Mouse (Mus musculus): ENCODE measurements around the gene Cdk2. TPM values are rescaled to one million over a fixed set of nuclear protein-coding genes. Genes with fewer than 3 reads are reported as not detected.

Cdk2 gene
- polyA plus RNA-seq, 1 experiment: 4.6 TPM

DNA sequence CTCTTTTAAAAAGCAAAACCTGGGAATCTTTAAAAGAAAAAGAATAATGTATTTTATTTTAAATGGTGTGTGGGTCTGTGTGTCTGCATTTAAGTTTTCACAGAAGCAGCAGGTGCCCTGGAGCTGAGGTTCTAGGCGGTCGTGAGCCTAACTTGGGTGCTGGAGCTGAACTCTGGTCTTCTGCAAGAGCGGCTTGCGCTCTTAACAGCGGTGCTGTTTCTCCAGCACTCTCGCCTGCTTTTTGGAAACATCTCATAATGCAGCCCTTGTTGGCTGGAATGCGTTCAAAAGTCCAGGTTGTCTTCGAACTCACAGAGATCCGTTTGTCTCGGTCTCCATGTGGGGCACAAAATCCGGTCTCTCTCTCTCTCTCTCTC, 474 bp upstream of the Cdk2 start:
- H3K27ac ChIP-seq (ENCODE audit: insufficient read depth, low read length): no peak overlapping the region

DNA sequence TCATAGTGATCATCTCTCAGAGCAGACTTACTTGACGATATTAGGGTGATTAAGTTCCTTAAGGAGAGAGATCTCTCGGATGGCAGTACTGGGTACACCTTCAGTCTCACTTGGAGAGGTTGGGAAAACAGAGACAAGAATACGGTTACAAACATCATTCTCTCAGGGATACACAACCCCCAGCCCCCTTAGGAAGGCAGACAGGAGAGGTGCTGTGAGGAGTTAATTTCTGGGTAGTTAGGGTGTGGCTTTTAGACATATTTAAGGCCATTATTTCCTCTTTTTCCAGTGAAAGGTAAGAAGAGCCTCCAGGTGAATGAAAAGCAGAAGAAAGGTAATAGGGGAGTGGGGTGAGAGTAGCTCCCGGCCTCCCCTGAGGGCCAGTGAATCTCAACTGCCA, 936 bp downstream of the Cdk2 start, which contains the start of gene Pmel:
Gene Pmel (plus strand): TSS at position 301 of the 400 bp plus-strand sequence.
- TF ChIP-seq POLR2A (IDR thresholded peaks at IDR 0.05; ENCODE audit: extremely low read depth, insufficient read depth, low read length): no peak
- no peak for TF ChIP-seq CTCF (IDR thresholded peaks at IDR 0.05; ENCODE audit: extremely low read depth, insufficient read depth, low read length)
- no peaks in the 10 kb centered on the region for H3K4me1 ChIP-seq (ENCODE audit: control insufficient read depth, insufficient read depth, low read length)
- peak within 1 kb of the TSS; percentile 74 for H3K4me3 ChIP-seq (ENCODE audit: insufficient read depth, low read length)
- no peak within 1 kb of the TSS for H3K27ac ChIP-seq (ENCODE audit: insufficient read depth, low read length)

More for the DNA sequence above, 474 bp upstream of the Cdk2 start:
- no peak for TF ChIP-seq CTCF (IDR thresholded peaks at IDR 0.05; ENCODE audit: extremely low read depth, insufficient read depth, low read length)
- no peak for TF ChIP-seq POLR2A (IDR thresholded peaks at IDR 0.05; ENCODE audit: extremely low read depth, insufficient read depth, low read length)
- H3K4me3 ChIP-seq (ENCODE audit: insufficient read depth, low read length): peak overlapping the region; percentile 74
- no peaks in the 10 kb centered on the region for H3K4me1 ChIP-seq (ENCODE audit: control insufficient read depth, insufficient read depth, low read length)

DNA sequence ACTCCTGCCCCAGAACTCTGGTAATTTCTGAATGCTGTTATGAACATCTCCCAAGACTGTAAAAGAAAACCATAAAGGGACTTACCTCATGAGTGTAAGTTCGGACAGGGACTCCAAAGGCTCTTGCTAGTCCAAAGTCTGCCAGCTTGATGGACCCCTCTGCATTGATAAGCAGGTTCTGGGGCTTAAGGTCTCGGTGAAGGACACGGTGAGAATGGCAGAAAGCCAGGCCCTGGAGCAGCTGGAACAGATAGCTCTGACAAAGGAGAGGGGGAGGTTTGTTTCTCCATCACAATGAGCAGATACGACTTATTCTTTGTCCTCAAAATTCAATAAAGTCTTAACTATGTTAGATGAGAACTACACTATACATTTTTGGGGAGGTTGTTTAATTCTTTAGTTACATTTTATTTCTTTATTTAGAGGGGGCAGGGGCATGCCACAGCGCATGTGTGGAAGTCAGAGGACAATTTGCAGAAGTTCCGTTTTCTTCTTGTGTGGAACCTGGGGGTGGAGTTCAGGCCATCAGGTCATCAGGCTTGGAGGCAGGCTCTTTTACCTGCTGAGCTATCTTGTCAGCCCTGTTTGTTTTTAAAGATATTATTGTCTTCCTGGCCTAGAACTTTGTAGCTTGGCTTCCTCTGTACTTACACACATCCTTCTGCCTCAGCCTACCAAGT, 2.4 kb downstream of the Cdk2 start:
- H3K4me1 ChIP-seq (ENCODE audit: control insufficient read depth, insufficient read depth, low read length): no peaks in the 10 kb centered on the region
- TF ChIP-seq CTCF (IDR thresholded peaks at IDR 0.05; ENCODE audit: extremely low read depth, insufficient read depth, low read length) (no peak), POLR2A (IDR thresholded peaks at IDR 0.05; ENCODE audit: extremely low read depth, insufficient read depth, low read length) (no peak)
- H3K27ac ChIP-seq (ENCODE audit: insufficient read depth, low read length): no peak overlapping the region
- no peak overlapping the region for H3K4me3 ChIP-seq (ENCODE audit: insufficient read depth, low read length)

DNA sequence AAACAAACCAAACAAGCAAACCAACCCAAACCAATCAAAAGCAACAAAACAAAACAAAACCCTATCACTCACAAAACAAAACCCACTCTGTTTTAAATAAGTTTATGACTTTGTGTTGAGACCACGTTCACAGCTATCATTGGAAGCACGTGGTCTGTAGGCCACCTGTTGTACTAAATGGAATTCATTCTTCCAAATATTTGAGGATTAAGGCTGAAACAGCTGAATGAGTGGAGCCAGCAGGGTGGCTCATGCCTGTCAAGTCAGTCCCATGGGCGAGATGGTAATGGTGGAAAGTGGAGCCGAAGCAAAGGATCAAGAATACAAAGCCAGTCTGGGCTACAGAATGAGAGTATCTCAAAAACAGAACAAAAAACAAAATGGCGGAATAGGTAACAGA, 4.1 kb downstream of the Cdk2 start:
- H3K4me3 ChIP-seq (ENCODE audit: insufficient read depth, low read length): no peak overlapping the region

DNA sequence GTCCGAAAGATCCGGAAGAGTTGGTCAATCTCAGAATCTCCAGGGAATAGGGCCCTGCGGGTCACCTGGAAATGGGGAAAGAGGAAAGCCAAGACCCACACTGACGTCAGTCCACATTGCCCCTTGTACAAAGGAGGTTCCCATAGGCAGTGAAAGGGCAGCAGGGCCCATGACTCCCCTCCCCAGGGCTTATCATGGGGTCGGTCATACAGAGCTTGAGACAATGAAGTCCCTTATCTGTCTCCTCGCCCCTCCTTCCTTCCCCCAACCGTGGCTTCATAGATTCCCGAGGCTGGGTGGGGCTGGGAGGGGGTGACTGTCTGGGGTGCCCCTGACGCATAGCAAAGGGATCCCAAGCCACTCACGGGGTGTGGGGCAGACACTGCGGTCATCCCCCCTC, 5.2 kb downstream of the Cdk2 start:
- Histone ChIP-seq H3K4me3 (ENCODE audit: insufficient read depth, low read length) (no peak overlapping the region), H3K27ac (ENCODE audit: insufficient read depth, low read length) (no peak overlapping the region), H3K4me1 (ENCODE audit: control insufficient read depth, insufficient read depth, low read length) (no peaks in the 10 kb centered on the region; the same call in 1 of the 2 replicates)
- TF ChIP-seq POLR2A (IDR thresholded peaks at IDR 0.05; ENCODE audit: extremely low read depth, insufficient read depth, low read length) (no peak), CTCF (IDR thresholded peaks at IDR 0.05; ENCODE audit: extremely low read depth, insufficient read depth, low read length) (no peak)

More for the DNA sequence above, 4.1 kb downstream of the Cdk2 start:
- H3K4me1 ChIP-seq (ENCODE audit: control insufficient read depth, insufficient read depth, low read length): no peaks in the 10 kb centered on the region
- no peak overlapping the region for H3K27ac ChIP-seq (ENCODE audit: insufficient read depth, low read length)
- TF ChIP-seq CTCF (IDR thresholded peaks at IDR 0.05; ENCODE audit: extremely low read depth, insufficient read depth, low read length) (no peak), POLR2A (IDR thresholded peaks at IDR 0.05; ENCODE audit: extremely low read depth, insufficient read depth, low read length) (no peak)

DNA sequence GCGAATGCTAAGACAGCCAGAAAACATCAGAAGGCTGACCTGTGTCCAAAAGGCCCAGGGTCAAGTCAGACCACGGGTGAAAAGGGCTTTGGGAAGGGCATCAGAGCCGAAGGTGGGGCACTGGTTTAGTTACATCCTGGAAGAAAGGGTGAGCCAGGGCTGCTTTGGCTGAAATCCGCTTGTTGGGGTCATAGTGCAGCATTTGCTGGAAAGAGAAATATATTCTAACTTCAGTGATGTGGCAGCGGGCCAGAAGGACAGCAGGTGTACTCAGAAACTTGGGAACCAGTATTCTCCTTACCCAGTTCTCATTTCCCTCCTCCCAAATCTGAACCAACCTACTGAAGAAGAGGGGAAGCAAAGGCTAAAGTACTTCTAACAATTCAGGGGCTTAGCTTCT, 5.8 kb downstream of the Cdk2 start:
- Histone ChIP-seq H3K27ac (ENCODE audit: insufficient read depth, low read length) (no peak overlapping the region), H3K4me3 (ENCODE audit: insufficient read depth, low read length) (no peak overlapping the region), H3K4me1 (ENCODE audit: control insufficient read depth, insufficient read depth, low read length) (no peaks in the 10 kb centered on the region; the same call in 1 of the 2 replicates)
- TF ChIP-seq POLR2A (IDR thresholded peaks at IDR 0.05; ENCODE audit: extremely low read depth, insufficient read depth, low read length) (no peak), CTCF (IDR thresholded peaks at IDR 0.05; ENCODE audit: extremely low read depth, insufficient read depth, low read length) (no peak)

DNA sequence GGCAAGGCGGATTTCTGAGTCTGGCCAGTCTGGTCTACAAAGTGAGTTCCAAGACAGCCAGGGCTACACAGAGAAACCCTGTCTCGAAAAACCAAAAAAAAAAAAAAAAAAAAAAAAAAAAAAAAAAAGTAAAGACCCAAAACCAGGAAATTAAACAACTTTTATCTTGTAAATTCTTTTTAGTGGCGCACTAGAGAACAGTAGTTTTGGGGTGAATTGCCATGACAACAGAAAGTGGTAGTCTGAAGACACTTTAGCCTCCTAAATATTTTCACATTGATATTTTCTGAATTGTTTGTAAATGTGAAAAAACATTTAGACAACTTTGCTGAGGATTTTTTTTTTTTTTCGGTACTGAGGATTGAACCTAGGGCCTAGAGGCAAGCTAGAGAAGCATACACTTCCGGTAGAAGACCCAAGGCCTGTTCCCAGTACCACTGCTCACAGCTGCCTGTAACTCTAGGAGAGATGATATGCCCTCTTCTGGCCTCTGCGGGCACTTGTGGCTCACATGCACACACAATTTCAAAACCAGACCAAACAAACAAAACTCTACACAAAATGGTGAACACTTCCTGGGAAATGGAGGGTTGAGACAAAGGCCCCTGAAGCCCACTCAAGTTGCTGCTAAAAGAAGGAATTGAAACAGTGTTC, 7.6 kb downstream of the Cdk2 start:
- no peak overlapping the region for H3K27ac ChIP-seq (ENCODE audit: insufficient read depth, low read length)
- H3K4me3 ChIP-seq (ENCODE audit: insufficient read depth, low read length): no peak overlapping the region; the same call in 1 of the 2 replicates
- no peak for TF ChIP-seq CTCF (IDR thresholded peaks at IDR 0.05; ENCODE audit: extremely low read depth, insufficient read depth, low read length)
- no peaks in the 10 kb centered on the region; the same call in 1 of the 2 replicates for H3K4me1 ChIP-seq (ENCODE audit: control insufficient read depth, insufficient read depth, low read length)

DNA sequence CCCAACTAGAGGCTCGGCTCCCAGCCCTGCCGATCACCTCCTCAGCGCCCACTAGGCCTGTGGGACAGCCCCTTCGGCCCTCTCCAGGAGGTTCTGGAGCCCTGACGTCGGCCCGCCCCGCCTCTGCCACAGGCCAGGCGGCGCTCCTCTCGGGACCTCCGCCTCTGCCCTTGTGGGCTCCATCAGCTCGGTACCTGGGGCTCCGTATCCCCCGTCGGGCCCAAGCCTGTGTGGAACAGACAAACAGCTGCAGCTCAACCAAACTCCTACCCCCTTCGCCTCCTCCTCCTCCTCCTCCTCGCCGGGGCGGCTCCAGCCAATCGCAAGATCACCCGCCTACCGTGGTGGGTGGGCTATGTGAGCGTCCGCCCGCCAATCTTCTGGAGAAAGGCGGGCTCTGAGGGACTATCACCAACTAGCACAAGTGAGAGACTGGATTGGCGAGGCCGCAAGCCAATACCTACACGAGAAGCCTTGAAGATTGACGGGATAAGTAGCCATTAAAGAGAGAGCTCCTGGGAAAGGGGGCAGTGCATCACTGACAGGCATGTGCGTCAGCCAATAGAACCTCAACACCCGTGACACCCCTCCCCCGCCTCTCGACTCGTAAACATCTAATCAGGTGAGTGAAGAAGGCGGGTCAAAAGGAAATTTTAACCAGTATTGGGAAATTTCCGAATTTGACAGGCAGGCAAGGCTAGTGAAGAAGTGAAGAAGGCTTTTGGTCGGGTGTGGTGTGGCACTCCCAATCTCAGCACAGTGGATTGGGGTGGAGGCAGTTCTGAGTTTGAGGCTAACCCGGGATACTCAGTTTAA, 8.6 kb downstream of the Cdk2 start, which contains the start of gene Rab5b:
Gene Rab5b (minus strand): TSS at position 273 of the 816 bp plus-strand sequence.
- H3K4me1 ChIP-seq (ENCODE audit: control insufficient read depth, insufficient read depth, low read length): no peaks in the 10 kb centered on the region; the same call in 1 of the 2 replicates

DNA sequence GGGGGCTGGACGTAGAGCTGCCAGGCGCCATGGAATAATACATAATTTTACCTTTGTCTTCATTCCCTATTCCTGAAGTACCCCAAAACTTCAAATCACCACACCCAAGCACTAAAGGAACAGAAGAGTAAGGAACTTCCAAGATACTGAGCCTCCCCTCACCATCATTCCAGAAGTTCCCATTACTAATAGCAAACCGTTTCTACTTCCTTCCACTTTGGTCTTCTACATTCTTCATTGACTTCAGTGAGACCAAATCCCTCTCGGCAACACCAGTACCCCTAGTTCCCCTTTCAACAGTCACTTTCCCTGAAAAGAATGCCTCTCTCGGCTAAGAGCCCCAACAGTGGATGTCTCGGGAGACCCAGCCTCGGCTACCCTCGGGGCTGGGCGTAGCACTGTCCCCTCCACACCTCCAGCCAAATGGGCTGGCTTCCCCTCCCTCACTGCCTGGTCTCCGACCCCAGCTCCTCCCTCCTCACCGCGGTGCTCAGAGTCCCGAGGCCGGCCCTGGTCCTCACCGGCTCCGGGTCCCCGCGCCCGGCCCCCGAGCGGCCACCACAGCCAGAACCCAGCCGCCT, 9.3 kb downstream of the Cdk2 start:
- H3K4me1 ChIP-seq (ENCODE audit: control insufficient read depth, insufficient read depth, low read length): no peaks in the 10 kb centered on the region; the same call in 1 of the 2 replicates
- TF ChIP-seq POLR2A (IDR thresholded peaks at IDR 0.05; ENCODE audit: extremely low read depth, insufficient read depth, low read length): no peak
- TF ChIP-seq CTCF (IDR thresholded peaks at IDR 0.05; ENCODE audit: extremely low read depth, insufficient read depth, low read length): no peak
- H3K27ac ChIP-seq (ENCODE audit: insufficient read depth, low read length): peak overlapping the region; percentile 17
- H3K4me3 ChIP-seq (ENCODE audit: insufficient read depth, low read length): peak overlapping the region; percentile 45

More for the DNA sequence above, 8.6 kb downstream of the Cdk2 start, which contains the start of gene Rab5b:
- peak within 1 kb of the TSS; percentile 17 for H3K27ac ChIP-seq (ENCODE audit: insufficient read depth, low read length)
- H3K4me3 ChIP-seq (ENCODE audit: insufficient read depth, low read length): peak within 1 kb of the TSS; percentile 45
- TF ChIP-seq POLR2A (IDR thresholded peaks at IDR 0.05; ENCODE audit: extremely low read depth, insufficient read depth, low read length) (peak; percentile 98), CTCF (IDR thresholded peaks at IDR 0.05; ENCODE audit: extremely low read depth, insufficient read depth, low read length) (no peak)

All from cortical plate, adult 2 months (tissue).